Mouse (Mus musculus) adrenal gland, postnatal 10 days (tissue): ENCODE data around the gene Glud1. TPM values are rescaled to one million over a fixed set of nuclear protein-coding genes. Genes with fewer than 3 reads are reported as not detected.

Experiments
- DNase-seq: peaks from one replicate; pipeline ENCODE4 v3.0.0; 2021; ENCODE audit warnings: mixed read lengths
- long read RNA-seq, 2 experiments: library from polyadenylated mRNA; stranded (forward); transcript quantifications; one replicate each; pipeline ENCODE4 v2.0.0; 2021
- total RNA-seq, 2 experiments: library from RNA; stranded (reverse); gene quantifications; 2 replicates each; pipeline ENCODE4 v1.2.3; 2021

Gene Glud1
- total RNA-seq: 100 to 1,000 TPM; 309 to 414 TPM
- long read RNA-seq, experiment 1, transcript Glud1-201 (13 exons, 3,390 nt): major isoform, 187 of 233 reads
- long read RNA-seq, experiment 1, partial matches to known transcripts: 28 of 233 reads
- long read RNA-seq, experiment 1, other reads (novel, unspliced or antisense): 18 of 233 reads
- long read RNA-seq, experiment 2, transcript Glud1-201 (13 exons, 3,390 nt): major isoform, 133 of 139 reads
- long read RNA-seq, experiment 2, partial matches to known transcripts: 6 of 139 reads
- long read RNA-seq, experiment 2, other reads (novel, unspliced or antisense): 0 of 139 reads

GRCm38 (mm10) chr14:34310234-34310965 is at the start of gene Glud1, which contains the start of gene Shld2:
Gene Glud1 (plus strand): TSS chr14:34310727.
Gene Shld2 (minus strand): TSS chr14:34310493.
- DNase-seq: peak; percentile 99

- peak; percentile 22 for DNase-seq
These were observed 42.5 kb upstream of the Glud1 start for GRCm38 (mm10) chr14:34268046-34268445.

GRCm38 (mm10) chr14:34273280-34273679 is 37.2 kb upstream of the Glud1 start:
- no peak for DNase-seq

- no peak for DNase-seq
These were observed 36.4 kb upstream of the Glud1 start for GRCm38 (mm10) chr14:34274141-34274540.

GRCm38 (mm10) chr14:34275225-34275624 is 35.3 kb upstream of the Glud1 start:
- no peak for DNase-seq

- DNase-seq: no peak
These were observed 30.8 kb upstream of the Glud1 start for GRCm38 (mm10) chr14:34279726-34280125.

- no peak for DNase-seq
These were observed 29.7 kb upstream of the Glud1 start for GRCm38 (mm10) chr14:34280798-34281197.

GRCm38 (mm10) chr14:34281736-34282269 is 28.7 kb upstream of the Glud1 start:
- no peak for DNase-seq

- no peak for DNase-seq
These were observed 22.1 kb upstream of the Glud1 start for GRCm38 (mm10) chr14:34288396-34288795.

GRCm38 (mm10) chr14:34289259-34290015 is 21.1 kb upstream of the Glud1 start:
- no peak for DNase-seq

GRCm38 (mm10) chr14:34290229-34290628 is 20.3 kb upstream of the Glud1 start:
- no peak for DNase-seq

GRCm38 (mm10) chr14:34293641-34294040 is 16.9 kb upstream of the Glud1 start:
- DNase-seq: no peak

GRCm38 (mm10) chr14:34296350-34296749 is 14.2 kb upstream of the Glud1 start:
- DNase-seq: no peak

GRCm38 (mm10) chr14:34297038-34297437 is 13.5 kb upstream of the Glud1 start:
- DNase-seq: peak; percentile 36

- DNase-seq: no peak
These were observed 12.9 kb upstream of the Glud1 start for GRCm38 (mm10) chr14:34297634-34298033.

- no peak for DNase-seq
These were observed 11.4 kb upstream of the Glud1 start for GRCm38 (mm10) chr14:34298871-34299700.

- DNase-seq: no peak
These were observed 7.8 kb upstream of the Glud1 start for GRCm38 (mm10) chr14:34302681-34303242.

GRCm38 (mm10) chr14:34303265-34303680 is 7.3 kb upstream of the Glud1 start:
- DNase-seq: no peak

GRCm38 (mm10) chr14:34309266-34309665 is 1.3 kb upstream of the Glud1 start:
- no peak for DNase-seq

GRCm38 (mm10) chr14:34309907-34310233 is 657 bp upstream of the Glud1 start:
- DNase-seq: no peak

GRCm38 (mm10) chr14:34311021-34311631 is 599 bp downstream of the Glud1 start:
- peak; percentile 67 for DNase-seq
